Mouse (Mus musculus) WW6 (cell line): Measurements from ENCODE around the gene Nlgn2.

Source experiments
- DNase-seq: peaks from one replicate; pipeline ENCODE4 v3.0.0-alpha.2; 2013; ENCODE audit warnings: low read depth, low spot score

Gene Nlgn2

GRCm38 (mm10) chr11:69837604-69837951 lies at the start of gene Nlgn2:
Nlgn2 (minus strand) TSS chr11:69837784.
- DNase-seq: no peak

GRCm38 (mm10) chr11:69886907-69887635 lies 49.5 kb upstream of the Nlgn2 start:
- no peak for DNase-seq

GRCm38 (mm10) chr11:69884663-69885062 lies 47.1 kb upstream of the Nlgn2 start:
- DNase-seq: no peak

GRCm38 (mm10) chr11:69884240-69884639 lies 46.7 kb upstream of the Nlgn2 start:
- no peak for DNase-seq

- no peak for DNase-seq
These were observed 46.1 kb upstream of the Nlgn2 start for GRCm38 (mm10) chr11:69883527-69884151.

- DNase-seq: no peak
These were observed 45.5 kb upstream of the Nlgn2 start for GRCm38 (mm10) chr11:69883066-69883465.

GRCm38 (mm10) chr11:69881787-69882670 lies 44.4 kb upstream of the Nlgn2 start:
- DNase-seq: no peak

- no peak for DNase-seq
These were observed 43.4 kb upstream of the Nlgn2 start, which contains the start of gene Kctd11 for GRCm38 (mm10) chr11:69880853-69881603. Kctd11 (minus strand) TSS chr11:69881406.

- DNase-seq: peak; percentile 54
These were observed 42.9 kb upstream of the Nlgn2 start for GRCm38 (mm10) chr11:69880506-69880852.

- DNase-seq: no peak
These were observed 42.1 kb upstream of the Nlgn2 start for GRCm38 (mm10) chr11:69879711-69880110.

GRCm38 (mm10) chr11:69878952-69879351 lies 41.4 kb upstream of the Nlgn2 start:
- DNase-seq: no peak

GRCm38 (mm10) chr11:69878399-69878798 lies 40.8 kb upstream of the Nlgn2 start:
- no peak for DNase-seq

GRCm38 (mm10) chr11:69877878-69878277 lies 40.3 kb upstream of the Nlgn2 start, which contains the start of gene Tmem95:
Tmem95 (minus strand) TSS chr11:69878018.
- no peak for DNase-seq

- DNase-seq: peak; percentile 94
These were observed 39.3 kb upstream of the Nlgn2 start for GRCm38 (mm10) chr11:69876867-69877266.

GRCm38 (mm10) chr11:69876186-69876585 lies 38.6 kb upstream of the Nlgn2 start:
- no peak for DNase-seq

- DNase-seq: no peak
These were observed 34.9 kb upstream of the Nlgn2 start for GRCm38 (mm10) chr11:69872451-69872850.

- DNase-seq: no peak
These were observed 34.2 kb upstream of the Nlgn2 start for GRCm38 (mm10) chr11:69871822-69872221.

- no peak for DNase-seq
These were observed 32.9 kb upstream of the Nlgn2 start for GRCm38 (mm10) chr11:69870289-69871069.

GRCm38 (mm10) chr11:69867335-69867734 lies 29.8 kb upstream of the Nlgn2 start:
- no peak for DNase-seq

- DNase-seq: no peak
These were observed 28.0 kb upstream of the Nlgn2 start for GRCm38 (mm10) chr11:69865561-69865960.
